Mouse (Mus musculus): ENCODE measurements at regions not wholly inside any gene's neighbourhood (a gene's known extent, or its start where the extent isn't known, plus 50 kb on each side); places are given as distances from the start of the nearest gene placed in this dataset.
"Not testable (repeated sequence)": the region's sequence is repeated elsewhere in the genome, so short reads cannot be mapped to it uniquely, and the experiment has no call there.

DNA sequence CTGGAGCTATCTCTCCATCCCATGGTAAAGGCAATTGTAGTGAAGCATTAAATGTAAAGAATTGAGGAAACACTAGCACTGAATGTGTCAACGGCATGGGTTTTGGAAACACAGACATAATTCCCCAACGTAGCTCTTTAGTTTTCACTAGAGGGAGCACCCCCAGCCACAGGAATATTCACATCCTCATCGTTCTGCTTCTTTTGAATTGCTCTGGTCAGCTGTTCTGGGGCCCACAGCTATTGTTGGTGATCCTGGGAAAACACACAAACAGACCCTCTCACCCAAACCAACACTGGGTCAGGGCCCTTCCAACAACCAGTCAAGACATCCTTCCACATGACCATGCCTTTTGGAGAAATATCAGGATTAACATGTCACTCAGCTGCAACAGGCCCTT lies 119.7 kb downstream of the Impg2 start:
- not testable (repeated sequence) for H3K4me1 ChIP-seq (ENCODE audit: control insufficient read depth, insufficient read depth, low read length); H3K4me2 ChIP-seq (ENCODE audit: low read depth, low read length); H3K27ac ChIP-seq (replicated peaks; ENCODE audit: low read depth, low read length); H3K36me3 ChIP-seq (ENCODE audit: control insufficient read depth, insufficient read depth, low read length); DNase-seq (ENCODE audit: low spot score); H3K4me3 ChIP-seq (ENCODE audit: low read depth, low read length); H3K27me3 ChIP-seq (replicated peaks; ENCODE audit: control insufficient read depth, insufficient read depth, low read length); H3K9me3 ChIP-seq (ENCODE audit: control insufficient read depth, low read length); H3K9ac ChIP-seq (ENCODE audit: low read depth, low read length); ATAC-seq (ENCODE audit: low read depth)
- WGBS: 89% methylated on average over 3 of the region's 3 CpGs

DNA sequence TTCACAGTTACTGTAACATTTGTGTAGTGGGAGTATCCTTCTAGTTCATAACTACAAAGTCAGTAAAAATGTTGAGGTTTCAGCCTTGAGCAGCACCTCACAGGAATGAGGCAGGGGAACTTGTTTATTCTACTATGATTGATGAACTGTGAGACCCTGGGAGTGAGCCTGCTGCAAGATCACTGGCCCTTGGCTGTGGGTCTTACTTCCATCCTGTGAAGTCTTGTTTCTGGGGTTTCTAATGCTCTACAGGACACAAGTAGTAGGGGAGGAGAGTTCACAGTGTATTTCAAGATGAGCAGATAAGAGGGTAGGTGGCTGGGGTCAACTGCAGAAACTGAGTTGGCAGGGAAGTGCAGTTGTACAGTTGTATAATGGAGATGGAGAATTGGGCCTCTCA lies 128.3 kb upstream of the Abi3bp start:
- DNase-seq (ENCODE audit: low spot score) (no peak), ATAC-seq (ENCODE audit: low read depth) (no peak)
- Histone ChIP-seq H3K27ac (replicated peaks; ENCODE audit: low read depth, low read length) (no peak overlapping the region), H3K4me1 (ENCODE audit: control insufficient read depth, insufficient read depth, low read length) (no peaks in the 10 kb centered on the region), H3K9ac (ENCODE audit: low read depth, low read length) (no peak overlapping the region), H3K36me3 (ENCODE audit: control insufficient read depth, insufficient read depth, low read length) (no peaks in the 10 kb centered on the region), H3K4me3 (ENCODE audit: low read depth, low read length) (no peak overlapping the region), H3K9me3 (ENCODE audit: control insufficient read depth, low read length) (no peaks in the 10 kb centered on the region), H3K4me2 (ENCODE audit: low read depth, low read length) (no peak overlapping the region), H3K27me3 (replicated peaks; ENCODE audit: control insufficient read depth, insufficient read depth, low read length) (no peaks in the 10 kb centered on the region)

DNA sequence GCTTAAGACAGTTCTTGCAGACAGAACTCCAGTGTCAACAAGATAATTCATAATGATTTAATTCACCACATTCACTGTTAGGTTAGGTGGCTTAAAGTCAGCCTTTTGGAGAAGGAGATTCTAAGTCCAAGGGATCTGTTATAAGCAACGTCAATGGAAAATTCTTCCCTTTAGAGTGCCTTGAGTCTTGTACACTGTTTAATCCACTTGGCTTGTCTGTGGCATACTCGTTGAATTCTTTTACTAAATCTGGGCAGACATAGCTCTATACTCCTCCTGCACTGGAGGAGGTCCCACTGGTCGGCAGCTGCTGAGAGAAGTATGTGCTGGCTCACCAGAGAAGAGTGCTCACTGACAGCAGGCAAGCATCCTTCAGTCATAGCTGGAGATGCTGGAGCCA lies 124.8 kb upstream of the Abi3bp start:
- H3K27ac ChIP-seq (replicated peaks; ENCODE audit: low read depth, low read length): no peak overlapping the region
- no peak overlapping the region for H3K4me2 ChIP-seq (ENCODE audit: low read depth, low read length)
- peak; percentile 26 for DNase-seq (ENCODE audit: low spot score)
- no peak overlapping the region for H3K9ac ChIP-seq (ENCODE audit: low read depth, low read length)
- H3K9me3 ChIP-seq (ENCODE audit: control insufficient read depth, low read length): no peaks in the 10 kb centered on the region
- no peaks in the 10 kb centered on the region for H3K4me1 ChIP-seq (ENCODE audit: control insufficient read depth, insufficient read depth, low read length)
- H3K4me3 ChIP-seq (ENCODE audit: low read depth, low read length): no peak overlapping the region
- ATAC-seq (ENCODE audit: low read depth): no peak
- no peaks in the 10 kb centered on the region for H3K36me3 ChIP-seq (ENCODE audit: control insufficient read depth, insufficient read depth, low read length)
- H3K27me3 ChIP-seq (replicated peaks; ENCODE audit: control insufficient read depth, insufficient read depth, low read length): no peaks in the 10 kb centered on the region
- WGBS: 60% methylated on average over 3 of the region's 3 CpGs

DNA sequence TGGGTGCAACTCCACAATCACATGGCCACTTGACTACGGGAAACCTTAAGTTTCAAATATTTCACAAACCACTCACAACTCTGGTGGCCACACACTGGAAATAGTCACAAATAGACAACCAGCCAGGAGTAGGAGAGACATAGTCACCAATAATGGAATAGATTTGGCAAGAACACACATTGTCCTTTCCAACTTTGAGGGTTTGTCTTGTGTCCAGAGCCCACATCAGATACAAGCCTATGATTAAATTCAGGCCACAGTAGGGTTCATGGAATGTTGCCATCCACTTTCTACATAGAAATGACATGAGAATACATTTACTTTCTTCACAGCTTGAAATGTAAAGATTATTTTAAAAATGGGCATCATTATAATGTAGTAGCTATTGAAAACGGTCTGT lies 118.6 kb upstream of the Abi3bp start:
- Histone ChIP-seq H3K9me3 (ENCODE audit: control insufficient read depth, low read length) (no peaks in the 10 kb centered on the region), H3K9ac (ENCODE audit: low read depth, low read length) (no peak overlapping the region), H3K4me1 (ENCODE audit: control insufficient read depth, insufficient read depth, low read length) (no peaks in the 10 kb centered on the region), H3K27me3 (replicated peaks; ENCODE audit: control insufficient read depth, insufficient read depth, low read length) (no peaks in the 10 kb centered on the region), H3K36me3 (ENCODE audit: control insufficient read depth, insufficient read depth, low read length) (no peaks in the 10 kb centered on the region), H3K4me3 (ENCODE audit: low read depth, low read length) (no peak overlapping the region), H3K27ac (replicated peaks; ENCODE audit: low read depth, low read length) (no peak overlapping the region), H3K4me2 (ENCODE audit: low read depth, low read length) (no peak overlapping the region)
- DNase-seq (ENCODE audit: low spot score) (peak; percentile 62), ATAC-seq (ENCODE audit: low read depth) (no peak)
- WGBS: 66% methylated on average over 2 of the region's 2 CpGs

DNA sequence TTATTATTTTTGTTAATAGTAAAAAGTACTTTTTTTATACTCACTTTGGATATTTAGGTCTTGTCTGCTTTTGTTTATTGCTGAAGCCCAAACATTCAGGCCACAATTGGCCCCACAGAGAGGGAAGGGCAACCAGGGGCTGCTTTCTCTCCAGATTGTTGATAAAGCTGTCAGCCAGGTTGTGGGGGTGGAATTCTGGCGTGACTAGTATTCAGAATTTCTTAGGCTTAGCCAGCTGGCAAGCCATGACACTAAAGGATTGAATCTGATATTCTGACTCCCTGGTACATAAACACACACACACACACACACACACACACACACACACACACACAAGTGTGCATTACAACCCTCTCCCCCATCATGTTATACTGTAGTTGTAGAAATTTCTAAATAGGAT lies 116.7 kb upstream of the Abi3bp start:
- H3K9me3 ChIP-seq (ENCODE audit: control insufficient read depth, low read length): peaks cover 6% of the 10 kb centered on the region
- H3K4me2 ChIP-seq (ENCODE audit: low read depth, low read length): no peak overlapping the region
- no peak for ATAC-seq (ENCODE audit: low read depth)
- no peak overlapping the region for H3K27ac ChIP-seq (replicated peaks; ENCODE audit: low read depth, low read length)
- no peaks in the 10 kb centered on the region for H3K36me3 ChIP-seq (ENCODE audit: control insufficient read depth, insufficient read depth, low read length)
- H3K27me3 ChIP-seq (replicated peaks; ENCODE audit: control insufficient read depth, insufficient read depth, low read length): no peaks in the 10 kb centered on the region
- no peak overlapping the region for H3K9ac ChIP-seq (ENCODE audit: low read depth, low read length)
- H3K4me3 ChIP-seq (ENCODE audit: low read depth, low read length): no peak overlapping the region
- DNase-seq (ENCODE audit: low spot score): peak; percentile 34
- no peaks in the 10 kb centered on the region for H3K4me1 ChIP-seq (ENCODE audit: control insufficient read depth, insufficient read depth, low read length)
- WGBS: 41% methylated on average over 1 of the region's 1 CpGs

DNA sequence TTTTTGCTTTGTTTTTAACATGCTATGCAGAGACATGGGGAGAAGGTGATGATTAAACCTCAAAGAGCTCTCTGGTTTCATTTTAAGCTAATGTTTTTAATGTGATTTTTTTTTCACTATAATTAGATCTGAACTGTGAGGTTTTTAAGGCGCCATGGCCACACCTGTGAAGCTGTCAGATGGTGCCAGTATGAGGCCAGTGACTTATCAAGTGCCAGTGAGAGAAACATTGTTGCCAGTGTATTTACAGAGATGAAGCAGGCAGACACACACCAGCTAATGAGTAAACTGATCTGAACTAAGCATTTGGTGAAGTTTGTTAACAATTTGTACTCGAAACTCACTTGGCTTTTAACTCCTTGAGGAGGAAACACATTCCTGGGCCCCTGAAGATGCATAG lies 99.3 kb upstream of the Abi3bp start:
- H3K27ac ChIP-seq (replicated peaks; ENCODE audit: low read depth, low read length): no peak overlapping the region
- H3K27me3 ChIP-seq (replicated peaks; ENCODE audit: control insufficient read depth, insufficient read depth, low read length): no peaks in the 10 kb centered on the region
- no peaks in the 10 kb centered on the region for H3K36me3 ChIP-seq (ENCODE audit: control insufficient read depth, insufficient read depth, low read length)
- ATAC-seq (ENCODE audit: low read depth) (no peak), DNase-seq (ENCODE audit: low spot score) (no peak)
- H3K4me3 ChIP-seq (ENCODE audit: low read depth, low read length): no peak overlapping the region
- no peaks in the 10 kb centered on the region for H3K9me3 ChIP-seq (ENCODE audit: control insufficient read depth, low read length)
- WGBS: 66% methylated on average over 2 of the region's 2 CpGs
- no peak overlapping the region for H3K9ac ChIP-seq (ENCODE audit: low read depth, low read length)
- no peaks in the 10 kb centered on the region for H3K4me1 ChIP-seq (ENCODE audit: control insufficient read depth, insufficient read depth, low read length)
- no peak overlapping the region for H3K4me2 ChIP-seq (ENCODE audit: low read depth, low read length)

DNA sequence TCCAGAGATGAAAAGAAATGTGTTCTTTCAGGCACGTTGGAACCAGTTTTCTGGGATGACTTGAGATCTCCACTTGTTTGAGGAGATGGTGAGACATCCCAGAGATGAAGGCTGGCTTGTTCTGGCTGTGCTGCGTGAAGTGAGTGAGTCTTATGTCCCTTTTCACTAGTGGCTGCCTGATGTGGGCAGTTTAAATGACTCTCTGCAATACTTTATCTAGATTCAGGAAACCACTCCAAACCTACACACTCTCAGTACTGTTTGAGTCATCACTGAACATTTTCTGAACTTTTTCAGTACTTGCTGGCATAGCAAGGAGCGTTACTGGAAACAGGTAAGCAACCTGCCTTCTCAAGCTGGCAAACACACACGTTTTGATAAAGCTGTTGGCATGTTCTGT lies 97.0 kb upstream of the Abi3bp start:
- Histone ChIP-seq H3K9me3 (ENCODE audit: control insufficient read depth, low read length) (no peaks in the 10 kb centered on the region), H3K4me3 (ENCODE audit: low read depth, low read length) (no peak overlapping the region), H3K36me3 (ENCODE audit: control insufficient read depth, insufficient read depth, low read length) (no peaks in the 10 kb centered on the region), H3K9ac (ENCODE audit: low read depth, low read length) (no peak overlapping the region), H3K27me3 (replicated peaks; ENCODE audit: control insufficient read depth, insufficient read depth, low read length) (no peaks in the 10 kb centered on the region), H3K27ac (replicated peaks; ENCODE audit: low read depth, low read length) (no peak overlapping the region), H3K4me2 (ENCODE audit: low read depth, low read length) (no peak overlapping the region), H3K4me1 (ENCODE audit: control insufficient read depth, insufficient read depth, low read length) (no peaks in the 10 kb centered on the region)
- ATAC-seq (ENCODE audit: low read depth) (no peak), DNase-seq (ENCODE audit: low spot score) (no peak)
- 69% methylated on average over 4 of the region's 4 CpGs for WGBS

DNA sequence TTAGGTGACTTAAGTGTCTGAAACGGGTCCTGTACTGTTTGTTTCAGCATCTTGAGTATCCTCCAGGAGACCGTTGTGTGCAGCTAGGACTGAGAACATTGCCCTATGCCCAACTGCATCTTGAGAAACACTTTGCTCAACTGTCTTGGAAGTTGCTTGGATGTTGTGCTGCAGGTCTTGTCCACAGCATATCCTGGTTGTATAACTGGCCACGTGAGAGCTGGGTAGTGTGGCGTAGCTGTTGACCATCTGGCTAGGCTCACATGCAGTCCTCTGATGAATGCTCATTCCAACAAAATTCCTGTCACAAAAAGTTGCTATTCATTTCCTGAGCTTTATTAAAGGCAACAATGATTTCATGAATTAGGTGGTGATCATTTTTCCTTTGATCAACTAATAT lies 91.1 kb upstream of the Abi3bp start:
- no peak overlapping the region for H3K4me2 ChIP-seq (ENCODE audit: low read depth, low read length)
- H3K4me3 ChIP-seq (ENCODE audit: low read depth, low read length): no peak overlapping the region
- no peaks in the 10 kb centered on the region for H3K27me3 ChIP-seq (replicated peaks; ENCODE audit: control insufficient read depth, insufficient read depth, low read length)
- H3K9me3 ChIP-seq (ENCODE audit: control insufficient read depth, low read length): no peaks in the 10 kb centered on the region
- WGBS: 78% methylated on average over 4 of the region's 4 CpGs
- H3K27ac ChIP-seq (replicated peaks; ENCODE audit: low read depth, low read length): no peak overlapping the region
- H3K4me1 ChIP-seq (ENCODE audit: control insufficient read depth, insufficient read depth, low read length): no peaks in the 10 kb centered on the region
- H3K36me3 ChIP-seq (ENCODE audit: control insufficient read depth, insufficient read depth, low read length): no peaks in the 10 kb centered on the region
- no peak overlapping the region for H3K9ac ChIP-seq (ENCODE audit: low read depth, low read length)
- ATAC-seq (ENCODE audit: low read depth): no peak
- DNase-seq (ENCODE audit: low spot score): no peak

DNA sequence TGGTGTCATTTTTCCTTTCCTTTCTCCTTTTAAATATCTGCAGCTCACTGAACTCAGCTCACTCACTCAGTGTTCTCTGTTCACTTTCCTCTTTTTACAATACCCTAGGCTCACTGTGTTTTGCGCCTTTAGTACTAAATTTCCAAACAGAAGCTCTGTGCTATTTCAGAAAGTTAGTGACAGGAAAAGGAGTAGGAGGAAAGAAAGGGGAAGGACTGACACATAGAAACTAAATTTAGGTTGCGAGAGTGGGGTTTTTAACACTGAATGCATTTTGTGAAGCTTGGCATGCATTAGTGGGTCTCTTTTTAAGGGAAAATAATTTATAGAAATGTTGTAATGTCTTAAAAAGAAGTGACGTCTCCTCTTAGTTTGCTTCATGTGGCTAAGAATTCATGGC lies 84.8 kb upstream of the Abi3bp start:
- H3K4me2 ChIP-seq (ENCODE audit: low read depth, low read length): no peak overlapping the region
- no peaks in the 10 kb centered on the region for H3K4me1 ChIP-seq (ENCODE audit: control insufficient read depth, insufficient read depth, low read length)
- H3K36me3 ChIP-seq (ENCODE audit: control insufficient read depth, insufficient read depth, low read length): no peaks in the 10 kb centered on the region
- no peak overlapping the region for H3K9ac ChIP-seq (ENCODE audit: low read depth, low read length)
- 84% methylated on average over 3 of the region's 3 CpGs for WGBS
- ATAC-seq (ENCODE audit: low read depth): no peak
- DNase-seq (ENCODE audit: low spot score): no peak
- no peak overlapping the region for H3K27ac ChIP-seq (replicated peaks; ENCODE audit: low read depth, low read length)
- no peak overlapping the region for H3K4me3 ChIP-seq (ENCODE audit: low read depth, low read length)
- no peaks in the 10 kb centered on the region for H3K27me3 ChIP-seq (replicated peaks; ENCODE audit: control insufficient read depth, insufficient read depth, low read length)
- no peaks in the 10 kb centered on the region for H3K9me3 ChIP-seq (ENCODE audit: control insufficient read depth, low read length)
